Mouse (Mus musculus) neural tube, embryonic 15.5 days (tissue): Measurements from ENCODE around the gene Necap2. TPM values are rescaled to one million over a fixed set of nuclear protein-coding genes. Genes with fewer than 3 reads are reported as not detected.

Source experiments
- ATAC-seq: fragments of 200-750 bp; cut with Nextera tagmentation; 2 replicates; pipeline ENCODE4 v1.8.0; 2017; ENCODE audit warnings: mild to moderate bottlenecking, moderate TSS enrichment, moderate library complexity; ENCODE audit not compliant: low FRiP score
- H3K27ac ChIP-seq: fragments of 300-500 bp; sonication (generic); replicated peaks from 2 replicates; pipeline ENCODE4 v1.5.1; 2015; ENCODE audit warnings: mild to moderate bottlenecking, inconsistent platforms
- H3K27me3 ChIP-seq: fragments of 300-500 bp; sonication (generic); replicated peaks from 2 replicates; pipeline ENCODE4 v1.6.1; 2015; ENCODE audit warnings: inconsistent platforms
- H3K36me3 ChIP-seq: fragments of 300-500 bp; sonication (generic); 2 replicates; pipeline ENCODE4 v1.6.1; 2015; ENCODE audit warnings: inconsistent platforms
- H3K4me1 ChIP-seq: fragments of 300-500 bp; sonication (generic); 2 replicates; pipeline ENCODE4 v1.6.1; 2015; ENCODE audit warnings: inconsistent platforms
- H3K4me2 ChIP-seq: fragments of 300-500 bp; sonication (generic); 2 replicates; pipeline ENCODE4 v1.6.1; 2015; ENCODE audit warnings: inconsistent platforms, mild to moderate bottlenecking, moderate library complexity
- H3K4me3 ChIP-seq: fragments of 300-500 bp; sonication (generic); replicated peaks from 2 replicates; pipeline ENCODE4 v1.5.1; 2015; ENCODE audit warnings: mild to moderate bottlenecking, inconsistent platforms
- H3K9ac ChIP-seq: fragments of 300-500 bp; sonication (generic); replicated peaks from 2 replicates; pipeline ENCODE4 v1.6.1; 2015; ENCODE audit warnings: mild to moderate bottlenecking, inconsistent platforms
- H3K9me3 ChIP-seq: fragments of 300-500 bp; sonication (generic); replicated peaks from 2 replicates; pipeline ENCODE4 v1.6.1; 2016; ENCODE audit warnings: inconsistent platforms
- WGBS: fragments of 180-500 bp; shearing (Covaris S2); methylation state at CpG from one replicate; pipeline ENCODE4 v1.1.7; 2015; ENCODE audit warnings: mixed read lengths; 5-methylcytosine and 5-hydroxymethylcytosine counted together
- polyA plus RNA-seq: library from polyadenylated mRNA; unstranded; fragments of >200 nt; fragmentation: Nextera tagmentation; extraction: Ambion mirVana; gene quantifications from 2 replicates; pipeline ENCODE4 v1.2.1, GENCODE M21; 2015

Necap2 gene
- polyA plus RNA-seq, 1 experiment from 2014 or later, result 56.8 TPM

DNA sequence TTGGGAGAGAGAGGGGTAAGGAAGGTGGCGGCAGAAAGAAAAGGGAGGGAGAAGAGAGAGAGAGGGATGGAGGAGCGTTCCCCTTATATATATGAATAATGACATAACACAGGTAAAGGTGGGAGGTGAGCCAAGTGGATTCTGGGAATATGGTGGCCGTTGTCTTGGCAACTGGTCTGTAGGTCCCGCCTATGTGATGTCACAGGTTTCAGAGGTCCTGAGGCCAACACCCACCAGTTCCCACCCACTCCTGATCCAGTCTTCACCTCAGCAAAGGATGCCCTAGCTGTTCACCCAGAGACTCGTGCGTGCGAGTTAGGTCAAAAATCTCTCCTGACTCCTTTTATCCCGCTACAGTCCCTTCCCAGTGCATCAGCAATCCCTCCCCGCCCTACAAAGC lies 23.1 kb upstream of the Necap2 start:
- H3K4me1 ChIP-seq, result no peaks in the 10 kb centered on the region
- WGBS, result 93% methylated on average over 9 of the region's 9 CpGs
- no peak for ATAC-seq
- no peak overlapping the region for H3K4me2 ChIP-seq
- no peaks in the 10 kb centered on the region for H3K9me3 ChIP-seq
- no peak overlapping the region for H3K27ac ChIP-seq
- H3K27me3 ChIP-seq, result no peaks in the 10 kb centered on the region
- H3K36me3 ChIP-seq, result no peaks in the 10 kb centered on the region
- no peak overlapping the region for H3K4me3 ChIP-seq
- no peak overlapping the region for H3K9ac ChIP-seq

DNA sequence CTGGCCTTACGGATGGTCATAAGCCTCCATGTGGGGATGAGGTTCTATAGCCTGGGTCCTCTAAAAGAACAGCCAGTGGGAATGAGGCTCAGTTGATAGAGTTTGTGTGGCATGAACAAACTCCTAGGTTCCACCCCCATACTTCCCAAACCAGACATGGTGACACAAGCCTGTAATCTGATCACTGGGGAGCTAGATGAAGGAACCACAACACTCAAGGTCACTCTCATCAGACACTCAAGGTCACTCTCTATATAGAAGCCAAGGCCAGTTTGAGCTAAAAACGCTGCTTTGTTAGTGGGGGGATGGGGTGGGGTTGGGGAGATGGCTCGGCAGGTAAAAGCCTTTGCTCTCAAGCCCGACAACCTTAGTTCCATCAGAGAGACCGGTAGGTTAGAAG lies 21.8 kb upstream of the Necap2 start:
- Histone ChIP-seq H3K4me3 (no peak overlapping the region), H3K9ac (no peak overlapping the region), H3K27ac (no peak overlapping the region), H3K27me3 (no peaks in the 10 kb centered on the region), H3K36me3 (no peaks in the 10 kb centered on the region), H3K4me2 (no peak overlapping the region), H3K4me1 (no peaks in the 10 kb centered on the region), H3K9me3 (no peaks in the 10 kb centered on the region)
- WGBS, result 84% methylated on average over 5 of the region's 5 CpGs
- ATAC-seq, result no peak

DNA sequence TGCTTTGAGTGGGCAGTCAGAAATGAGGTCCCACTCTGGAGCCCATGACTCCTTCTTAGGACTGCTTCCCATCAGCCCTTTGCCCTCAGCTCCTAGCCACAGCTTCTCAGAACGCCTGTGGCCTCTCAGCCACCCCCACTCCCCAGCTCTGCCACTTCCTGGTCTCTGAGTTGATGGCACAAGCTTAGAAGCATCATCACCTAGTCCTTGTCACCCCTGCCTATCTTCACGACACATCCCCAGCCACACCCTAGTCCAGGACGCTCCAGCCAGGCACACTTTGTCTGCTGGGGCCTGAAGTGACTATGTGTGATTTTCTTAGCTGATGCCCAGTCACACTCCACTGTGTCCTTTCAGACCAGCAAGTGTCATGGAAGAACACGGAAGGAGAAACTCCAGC lies 20.8 kb upstream of the Necap2 start:
- Histone ChIP-seq H3K4me1 (no peaks in the 10 kb centered on the region), H3K4me3 (no peak overlapping the region), H3K27ac (no peak overlapping the region), H3K4me2 (no peak overlapping the region), H3K36me3 (no peaks in the 10 kb centered on the region), H3K9ac (no peak overlapping the region), H3K9me3 (no peaks in the 10 kb centered on the region), H3K27me3 (no peaks in the 10 kb centered on the region)
- WGBS, result 81% methylated on average over 4 of the region's 4 CpGs
- no peak for ATAC-seq

DNA sequence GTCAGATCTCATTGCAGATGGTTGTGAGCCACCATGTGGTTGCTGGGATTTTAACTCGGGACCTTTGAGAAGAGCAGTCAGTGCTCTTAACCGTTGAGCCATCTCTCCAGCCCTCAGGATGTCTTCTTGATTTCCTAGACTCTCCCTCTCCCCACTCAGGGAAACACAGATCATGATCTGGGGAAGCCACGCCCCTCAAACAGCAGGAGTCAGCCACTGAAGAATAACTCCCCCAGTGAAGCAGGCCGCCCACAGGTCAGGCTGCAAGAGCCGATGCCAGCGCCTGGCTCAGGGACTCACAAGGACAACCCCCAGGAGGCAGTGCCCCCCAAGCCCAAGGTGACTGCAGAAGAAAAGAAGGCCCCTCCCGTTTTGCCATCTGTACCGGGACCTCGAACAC lies 18.6 kb upstream of the Necap2 start:
- no peaks in the 10 kb centered on the region for H3K36me3 ChIP-seq
- no peak for ATAC-seq

DNA sequence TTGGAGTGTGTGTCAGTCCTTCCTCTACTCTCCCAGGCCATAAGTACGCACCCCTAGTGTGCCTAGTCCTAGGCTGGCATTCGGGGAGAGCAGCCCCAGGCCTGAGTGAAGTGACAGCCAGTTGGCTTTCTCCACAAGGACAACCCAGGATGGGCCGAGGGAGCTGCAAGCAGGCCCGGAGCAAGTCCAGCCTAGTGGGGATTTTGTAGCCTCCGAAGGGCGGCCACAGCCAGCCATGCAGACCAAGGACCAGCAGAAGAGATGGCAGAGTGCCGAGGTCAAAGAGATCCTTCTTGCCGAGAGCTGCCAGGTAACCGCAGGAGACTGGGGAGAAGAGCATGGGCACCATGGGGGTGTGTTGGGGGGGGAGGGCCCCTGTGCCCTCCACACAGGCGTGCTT lies 16.9 kb upstream of the Necap2 start:
- H3K4me2 ChIP-seq, result no peak overlapping the region

More for the DNA sequence above, 18.6 kb upstream of the Necap2 start:
- 19% methylated on average over 9 of the region's 9 CpGs for WGBS
- H3K27ac ChIP-seq, result no peak overlapping the region
- H3K4me3 ChIP-seq, result no peak overlapping the region
- H3K27me3 ChIP-seq, result no peaks in the 10 kb centered on the region
- no peaks in the 10 kb centered on the region for H3K4me1 ChIP-seq
- H3K9ac ChIP-seq, result no peak overlapping the region
- no peaks in the 10 kb centered on the region for H3K9me3 ChIP-seq
- no peak overlapping the region for H3K4me2 ChIP-seq

DNA sequence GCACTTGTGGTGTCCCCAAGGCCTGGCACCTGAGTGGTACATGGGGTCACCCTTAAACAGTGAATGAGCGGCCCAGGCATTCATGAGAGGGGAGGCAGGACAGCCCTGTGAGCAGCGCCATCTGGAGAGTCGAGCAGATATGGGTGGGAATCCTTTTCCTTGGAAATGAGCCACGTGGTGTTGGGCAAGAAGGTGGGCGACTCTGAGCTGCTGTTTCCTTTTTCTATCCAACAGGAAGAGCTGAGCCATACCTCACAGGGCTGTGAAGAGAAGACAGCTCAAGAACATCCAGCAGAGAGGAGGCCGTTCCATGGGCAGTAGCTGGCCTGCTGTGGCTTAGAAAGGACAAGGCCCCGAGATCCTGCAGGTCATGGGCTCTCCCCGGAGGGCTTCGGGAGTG lies 10.6 kb upstream of the Necap2 start:
- no peak overlapping the region for H3K9ac ChIP-seq
- H3K36me3 ChIP-seq, result no peaks in the 10 kb centered on the region
- no peak overlapping the region for H3K4me2 ChIP-seq
- no peaks in the 10 kb centered on the region for H3K9me3 ChIP-seq
- no peak overlapping the region for H3K4me3 ChIP-seq
- no peaks in the 10 kb centered on the region for H3K4me1 ChIP-seq
- no peaks in the 10 kb centered on the region for H3K27me3 ChIP-seq
- H3K27ac ChIP-seq, result no peak overlapping the region
- no peak for ATAC-seq
- WGBS, result 71% methylated on average over 9 of the region's 9 CpGs

More for the DNA sequence above, 16.9 kb upstream of the Necap2 start:
- Histone ChIP-seq H3K27ac (no peak overlapping the region), H3K9me3 (no peaks in the 10 kb centered on the region), H3K4me1 (no peaks in the 10 kb centered on the region), H3K9ac (no peak overlapping the region), H3K27me3 (no peaks in the 10 kb centered on the region), H3K36me3 (no peaks in the 10 kb centered on the region), H3K4me3 (no peak overlapping the region)
- no peak for ATAC-seq
- WGBS, result 88% methylated on average over 10 of the region's 10 CpGs

GRCm38 (mm10) chr4:141088033-141088432 lies 9.9 kb upstream of the Necap2 start, which contains the start of gene Spata21:
Gene Spata21 (plus strand): TSS chr4:141088333.
- H3K9me3 ChIP-seq, result no peaks in the 10 kb centered on the region
- no peak within 1 kb of the TSS for H3K9ac ChIP-seq
- ATAC-seq, result no peak
- no peaks in the 10 kb centered on the region for H3K36me3 ChIP-seq
- no peak within 1 kb of the TSS for H3K4me2 ChIP-seq
- H3K27me3 ChIP-seq, result no peaks in the 10 kb centered on the region
- no peak within 1 kb of the TSS for H3K27ac ChIP-seq
- no peaks in the 10 kb centered on the region for H3K4me1 ChIP-seq
- H3K4me3 ChIP-seq, result no peak within 1 kb of the TSS
- 75% methylated on average over 6 of the region's 6 CpGs for WGBS

DNA sequence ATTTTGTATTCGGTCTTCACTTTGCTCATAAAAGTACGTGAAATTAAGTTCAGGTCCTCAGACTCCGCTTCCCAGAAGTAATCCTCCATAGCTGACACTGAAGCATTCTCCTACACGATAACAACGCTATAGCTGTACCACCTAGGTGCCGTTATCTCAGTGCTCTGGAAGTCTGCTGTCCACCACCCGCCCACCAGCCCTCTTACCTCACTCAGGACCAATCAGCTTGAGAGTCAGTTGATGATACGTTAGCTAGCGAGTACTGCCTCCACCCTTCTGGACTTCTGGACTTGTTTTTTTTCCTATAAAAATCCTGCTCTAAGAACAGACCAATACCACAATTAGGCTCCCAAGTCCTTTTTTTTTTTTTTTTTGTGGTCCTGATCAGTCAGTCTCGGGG lies 8.7 kb upstream of the Necap2 start:
- H3K4me1 ChIP-seq, result no peaks in the 10 kb centered on the region
- no peak for ATAC-seq
- H3K9ac ChIP-seq, result no peak overlapping the region
- no peak overlapping the region for H3K4me2 ChIP-seq
- no peak overlapping the region for H3K27ac ChIP-seq
- no peaks in the 10 kb centered on the region for H3K9me3 ChIP-seq
- H3K36me3 ChIP-seq, result no peaks in the 10 kb centered on the region
- H3K27me3 ChIP-seq, result no peaks in the 10 kb centered on the region
- 79% methylated on average over 10 of the region's 10 CpGs for WGBS
- H3K4me3 ChIP-seq, result no peak overlapping the region

- no peak overlapping the region for H3K9ac ChIP-seq
- no peaks in the 10 kb centered on the region for H3K9me3 ChIP-seq
- H3K27me3 ChIP-seq, result no peaks in the 10 kb centered on the region
- peak overlapping the region; percentile 11; the same call in 1 of the 2 replicates for H3K4me2 ChIP-seq
- WGBS, result 72% methylated on average over 18 of the region's 18 CpGs
- H3K27ac ChIP-seq, result no peak overlapping the region
- H3K4me1 ChIP-seq, result peaks cover 25% of the 10 kb centered on the region
- no peak for ATAC-seq
- H3K4me3 ChIP-seq, result peak overlapping the region; percentile 70; the same call in 1 of the 2 replicates
- peaks cover 1% of the 10 kb centered on the region; the same call in 1 of the 2 replicates for H3K36me3 ChIP-seq
Observed at GRCm38 (mm10) chr4:141078510-141079137, 467 bp upstream of the Necap2 start.

DNA sequence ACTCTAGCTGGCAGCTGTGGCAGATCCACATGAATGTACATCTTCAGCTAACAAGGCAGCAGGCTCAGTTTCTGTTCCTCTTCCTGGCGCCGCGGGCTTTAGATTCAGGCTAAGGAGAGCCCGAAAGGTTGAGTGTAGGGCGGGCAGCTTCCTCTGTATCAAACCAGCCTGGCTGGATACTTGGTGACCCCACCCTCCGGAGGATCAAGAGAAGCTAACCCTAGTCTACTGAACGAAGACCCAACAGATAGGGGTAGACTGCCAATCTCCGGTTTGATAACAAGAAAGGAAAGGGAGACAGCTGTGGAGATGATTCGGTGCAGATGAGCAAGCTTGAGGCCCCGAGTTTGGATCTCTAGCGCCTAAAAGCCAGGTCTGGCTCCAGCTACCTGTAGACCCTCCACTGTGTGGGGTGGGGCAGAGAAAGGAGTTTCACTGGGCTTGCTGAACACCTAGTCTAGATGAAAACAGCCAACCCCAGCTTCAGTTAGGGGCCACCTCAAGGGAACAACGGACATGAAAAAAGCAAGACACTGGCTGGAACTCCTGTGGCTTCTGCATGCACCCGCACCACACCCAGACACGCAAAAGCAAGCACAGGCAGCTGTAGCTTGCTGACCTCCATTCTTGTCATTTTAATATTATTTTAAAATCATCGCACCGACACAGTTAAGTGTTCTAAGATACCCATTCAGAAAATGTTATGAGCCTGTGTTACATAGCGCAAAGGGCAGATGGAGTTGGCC lies 1.2 kb downstream of the Necap2 start:
- no peaks in the 10 kb centered on the region for H3K9me3 ChIP-seq
- peak overlapping the region; percentile 70 for H3K4me3 ChIP-seq
- no peaks in the 10 kb centered on the region for H3K27me3 ChIP-seq
- H3K9ac ChIP-seq, result peak overlapping the region; percentile 78
- no peak overlapping the region for H3K27ac ChIP-seq
- peaks cover 30% of the 10 kb centered on the region for H3K4me1 ChIP-seq
- ATAC-seq, result no peak
- peaks cover 17% of the 10 kb centered on the region for H3K36me3 ChIP-seq
- H3K4me2 ChIP-seq, result peak overlapping the region; percentile 89
- 83% methylated on average over 17 of the region's 17 CpGs for WGBS

GRCm38 (mm10) chr4:141074109-141074508 lies 4.0 kb downstream of the Necap2 start:
- Histone ChIP-seq H3K4me2 (no peak overlapping the region), H3K27me3 (no peaks in the 10 kb centered on the region), H3K4me3 (no peak overlapping the region), H3K36me3 (peaks cover 45% of the 10 kb centered on the region), H3K9ac (no peak overlapping the region), H3K4me1 (peaks cover 32% of the 10 kb centered on the region), H3K9me3 (no peaks in the 10 kb centered on the region), H3K27ac (no peak overlapping the region)
- 92% methylated on average over 4 of the region's 4 CpGs for WGBS
- no peak for ATAC-seq

GRCm38 (mm10) chr4:141073661-141074060 lies 4.5 kb downstream of the Necap2 start:
- no peaks in the 10 kb centered on the region for H3K27me3 ChIP-seq
- H3K4me2 ChIP-seq, result no peak overlapping the region
- ATAC-seq, result no peak
- H3K9ac ChIP-seq, result no peak overlapping the region
- 83% methylated on average over 9 of the region's 9 CpGs for WGBS
- H3K4me3 ChIP-seq, result no peak overlapping the region
- no peak overlapping the region for H3K27ac ChIP-seq
- H3K9me3 ChIP-seq, result no peaks in the 10 kb centered on the region
- H3K4me1 ChIP-seq, result peaks cover 32% of the 10 kb centered on the region
- H3K36me3 ChIP-seq, result peaks cover 49% of the 10 kb centered on the region
